Mouse (Mus musculus) layer of hippocampus, postnatal 14 days (tissue): ENCODE results near the gene Slc38a3. TPM values are rescaled to one million over a fixed set of nuclear protein-coding genes. Genes with fewer than 3 reads are reported as not detected.

Experiments used
- DNase-seq, 2 experiments: peaks; one replicate each; pipeline ENCODE4 v3.0.0; 2021 to 2022; ENCODE audit warnings: low spot score in 2 of 2, mixed read lengths in 1 of 2
- total RNA-seq, 2 experiments: library from RNA; stranded (reverse); gene quantifications; 2 replicates each; pipeline ENCODE4 v1.2.3; 2021

Slc38a3 gene
- total RNA-seq, 2 experiments from 2014 or later: 83.3 to 98.4 TPM

- DNase-seq: no peak
These were observed 27.7 kb upstream of the Slc38a3 start for GRCm38 (mm10) chr9:107696845-107697610.

GRCm38 (mm10) chr9:107696106-107696479 lies 26.8 kb upstream of the Slc38a3 start:
- no peak for DNase-seq

- DNase-seq: no peak
These were observed 26.2 kb upstream of the Slc38a3 start for GRCm38 (mm10) chr9:107695441-107696105.

- no peak for DNase-seq
These were observed 25.3 kb upstream of the Slc38a3 start for GRCm38 (mm10) chr9:107694627-107695026.

- no peak for DNase-seq
These were observed 24.2 kb upstream of the Slc38a3 start for GRCm38 (mm10) chr9:107693433-107693987.

- no peak for DNase-seq
These were observed 23.5 kb upstream of the Slc38a3 start for GRCm38 (mm10) chr9:107692785-107693184.

GRCm38 (mm10) chr9:107690391-107690790 lies 21.1 kb upstream of the Slc38a3 start:
- DNase-seq: no peak

GRCm38 (mm10) chr9:107688939-107689338 lies 19.6 kb upstream of the Slc38a3 start:
- DNase-seq: no peak

- DNase-seq: no peak
These were observed 19.1 kb upstream of the Slc38a3 start for GRCm38 (mm10) chr9:107688415-107688814.

GRCm38 (mm10) chr9:107685231-107685981 lies 16.1 kb upstream of the Slc38a3 start:
- peak in 1 of 2 experiments; percentile 67 for DNase-seq

- no peak for DNase-seq
These were observed 13.1 kb upstream of the Slc38a3 start for GRCm38 (mm10) chr9:107682405-107682804.

GRCm38 (mm10) chr9:107679501-107679900 lies 10.2 kb upstream of the Slc38a3 start, which contains the start of gene Gnat1:
Gene Gnat1 (minus strand): TSS chr9:107679712.
- no peak for DNase-seq

GRCm38 (mm10) chr9:107678861-107679260 lies 9.5 kb upstream of the Slc38a3 start:
- no peak for DNase-seq

GRCm38 (mm10) chr9:107677819-107678526 lies 8.6 kb upstream of the Slc38a3 start:
- peak; percentile 72 to 82 for DNase-seq

GRCm38 (mm10) chr9:107677091-107677784 lies 7.9 kb upstream of the Slc38a3 start:
- no peak for DNase-seq

GRCm38 (mm10) chr9:107676302-107676701 lies 7.0 kb upstream of the Slc38a3 start:
- DNase-seq: no peak

- DNase-seq: peak; percentile 56 to 67
These were observed 6.5 kb upstream of the Slc38a3 start for GRCm38 (mm10) chr9:107675671-107676301.

- DNase-seq: no peak
These were observed 5.5 kb upstream of the Slc38a3 start for GRCm38 (mm10) chr9:107674609-107675429.

GRCm38 (mm10) chr9:107670259-107670658 lies 929 bp upstream of the Slc38a3 start:
- no peak for DNase-seq
